Mouse (Mus musculus) liver, postnatal 0 days (tissue): ENCODE measurements around the gene Cdk2. TPM values are rescaled to one million over a fixed set of nuclear protein-coding genes. Genes with fewer than 3 reads are reported as not detected.

Experiments
- ATAC-seq: fragments of 200-750 bp; cut with Nextera tagmentation; 2 replicates; pipeline ENCODE4 v1.8.0; 2017; ENCODE audit warnings: mild to moderate bottlenecking, moderate library complexity
- DNase-seq: peaks from one replicate; pipeline ENCODE4 v3.0.0-alpha.2; 2016
- H3K27ac ChIP-seq: fragments of 300-500 bp; sonication (generic); 2 replicates; pipeline ENCODE4 v1.5.1; 2014; ENCODE audit warnings: antibody characterized with exemption, moderate library complexity, mild to moderate bottlenecking, low read depth
- H3K27me3 ChIP-seq: fragments of 300-500 bp; sonication (generic); 2 replicates; pipeline ENCODE4 v1.6.1; 2014; ENCODE audit warnings: low read length, control low read depth, mixed read lengths; ENCODE audit not compliant: insufficient read depth
- H3K36me3 ChIP-seq: fragments of 300-500 bp; sonication (generic); replicated peaks from 2 replicates; pipeline ENCODE4 v1.6.1; 2014; ENCODE audit warnings: mild to moderate bottlenecking, control low read depth, low read length, moderate library complexity, mixed read lengths; ENCODE audit not compliant: insufficient read depth
- H3K4me1 ChIP-seq: fragments of 300-500 bp; sonication (generic); 2 replicates; pipeline ENCODE4 v1.6.1; 2014; ENCODE audit warnings: antibody characterized with exemption, mild to moderate bottlenecking, control low read depth; ENCODE audit not compliant: insufficient read depth
- H3K4me2 ChIP-seq: fragments of 300-500 bp; sonication (generic); 2 replicates; pipeline ENCODE4 v1.6.1; 2014; ENCODE audit warnings: low read depth, mild to moderate bottlenecking, low read length, moderate library complexity, mixed read lengths
- H3K4me3 ChIP-seq: fragments of 300-500 bp; sonication (generic); 2 replicates; pipeline ENCODE4 v1.5.1; 2014; ENCODE audit warnings: low read depth, low read length
- H3K9ac ChIP-seq: fragments of 300-500 bp; sonication (generic); replicated peaks from 2 replicates; pipeline ENCODE4 v1.6.1; 2014; ENCODE audit warnings: mild to moderate bottlenecking, moderate library complexity
- H3K9me3 ChIP-seq: fragments of 300-500 bp; sonication (generic); 2 replicates; pipeline ENCODE4 v1.6.1; 2016; ENCODE audit warnings: mild to moderate bottlenecking, control low read depth, low read length, mixed read lengths
- CTCF ChIP-seq: sonication (generic); IDR thresholded peaks from 2 replicates; pipeline ENCODE4 v1.5.1; 2016; ENCODE audit warnings: antibody characterized with exemption, low read depth
- EP300 ChIP-seq: IDR thresholded peaks from 2 replicates; pipeline ENCODE4 v1.6.1; 2016; ENCODE audit warnings: antibody characterized with exemption, low read depth, mild to moderate bottlenecking
- WGBS: fragments of 180-500 bp; shearing (Covaris S2); extraction: QIAGEN DNeasy Blood & Tissue Kit; methylation state at CpG from one replicate; pipeline ENCODE4 v1.1.7; 2014; ENCODE audit not compliant: insufficient replicate concordance; 5-methylcytosine and 5-hydroxymethylcytosine counted together
- polyA plus RNA-seq: library from polyadenylated mRNA; unstranded; fragments of >200 nt; fragmentation: Nextera tagmentation; extraction: Ambion mirVana; gene quantifications from 2 replicates; pipeline ENCODE4 v1.2.1, GENCODE M21; 2015

Cdk2 gene
- polyA plus RNA-seq, 1 experiment from 2014 or later: 34.7 TPM

- WGBS: 14% methylated on average over 11 of the region's 11 CpGs
- Histone ChIP-seq H3K27me3 (no peaks in the 10 kb centered on the region), H3K4me3 (peak overlapping the region; percentile 98), H3K4me2 (peak overlapping the region; percentile 92), H3K36me3 (peaks cover 28% of the 10 kb centered on the region), H3K9me3 (no peaks in the 10 kb centered on the region), H3K4me1 (peaks cover 21% of the 10 kb centered on the region), H3K9ac (peak overlapping the region; percentile 68), H3K27ac (peak overlapping the region; percentile 76)
- ATAC-seq (peak; percentile 22), DNase-seq (no peak)
- TF ChIP-seq CTCF (no peak), EP300 (no peak)
Observed at GRCm38 (mm10) chr10:128705317-128705693, 474 bp upstream of the Cdk2 start.

DNA sequence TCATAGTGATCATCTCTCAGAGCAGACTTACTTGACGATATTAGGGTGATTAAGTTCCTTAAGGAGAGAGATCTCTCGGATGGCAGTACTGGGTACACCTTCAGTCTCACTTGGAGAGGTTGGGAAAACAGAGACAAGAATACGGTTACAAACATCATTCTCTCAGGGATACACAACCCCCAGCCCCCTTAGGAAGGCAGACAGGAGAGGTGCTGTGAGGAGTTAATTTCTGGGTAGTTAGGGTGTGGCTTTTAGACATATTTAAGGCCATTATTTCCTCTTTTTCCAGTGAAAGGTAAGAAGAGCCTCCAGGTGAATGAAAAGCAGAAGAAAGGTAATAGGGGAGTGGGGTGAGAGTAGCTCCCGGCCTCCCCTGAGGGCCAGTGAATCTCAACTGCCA lies 936 bp downstream of the Cdk2 start, which contains the start of gene Pmel:
Gene Pmel (plus strand): TSS at position 301 of the 400 bp plus-strand sequence.
- Histone ChIP-seq H3K4me2 (peak within 1 kb of the TSS; percentile 92), H3K27ac (peak within 1 kb of the TSS; percentile 99), H3K36me3 (peaks cover 42% of the 10 kb centered on the region), H3K9ac (peak within 1 kb of the TSS; percentile 95), H3K4me3 (peak within 1 kb of the TSS; percentile 98), H3K9me3 (no peaks in the 10 kb centered on the region), H3K4me1 (peaks cover 21% of the 10 kb centered on the region), H3K27me3 (no peaks in the 10 kb centered on the region)
- DNase-seq (no peak), ATAC-seq (no peak)
- 22% methylated on average over 4 of the region's 4 CpGs for WGBS
- TF ChIP-seq CTCF (no peak), EP300 (no peak)

DNA sequence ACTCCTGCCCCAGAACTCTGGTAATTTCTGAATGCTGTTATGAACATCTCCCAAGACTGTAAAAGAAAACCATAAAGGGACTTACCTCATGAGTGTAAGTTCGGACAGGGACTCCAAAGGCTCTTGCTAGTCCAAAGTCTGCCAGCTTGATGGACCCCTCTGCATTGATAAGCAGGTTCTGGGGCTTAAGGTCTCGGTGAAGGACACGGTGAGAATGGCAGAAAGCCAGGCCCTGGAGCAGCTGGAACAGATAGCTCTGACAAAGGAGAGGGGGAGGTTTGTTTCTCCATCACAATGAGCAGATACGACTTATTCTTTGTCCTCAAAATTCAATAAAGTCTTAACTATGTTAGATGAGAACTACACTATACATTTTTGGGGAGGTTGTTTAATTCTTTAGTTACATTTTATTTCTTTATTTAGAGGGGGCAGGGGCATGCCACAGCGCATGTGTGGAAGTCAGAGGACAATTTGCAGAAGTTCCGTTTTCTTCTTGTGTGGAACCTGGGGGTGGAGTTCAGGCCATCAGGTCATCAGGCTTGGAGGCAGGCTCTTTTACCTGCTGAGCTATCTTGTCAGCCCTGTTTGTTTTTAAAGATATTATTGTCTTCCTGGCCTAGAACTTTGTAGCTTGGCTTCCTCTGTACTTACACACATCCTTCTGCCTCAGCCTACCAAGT lies 2.4 kb downstream of the Cdk2 start:
- H3K4me1 ChIP-seq: peaks cover 23% of the 10 kb centered on the region
- H3K9ac ChIP-seq: peak overlapping the region; percentile 38; the same call in 1 of the 2 replicates
- no peak overlapping the region for H3K4me3 ChIP-seq
- H3K27ac ChIP-seq: peak overlapping the region; percentile 24; the same call in 1 of the 2 replicates
- no peak for ATAC-seq
- H3K36me3 ChIP-seq: peaks cover 51% of the 10 kb centered on the region
- WGBS: 51% methylated on average over 6 of the region's 6 CpGs
- no peaks in the 10 kb centered on the region for H3K9me3 ChIP-seq
- no peaks in the 10 kb centered on the region for H3K27me3 ChIP-seq
- H3K4me2 ChIP-seq: peak overlapping the region; percentile 92
- TF ChIP-seq EP300 (no peak), CTCF (no peak)
- DNase-seq: no peak

- H3K4me3 ChIP-seq: no peak overlapping the region
- no peaks in the 10 kb centered on the region for H3K9me3 ChIP-seq
- no peak overlapping the region for H3K27ac ChIP-seq
- H3K4me2 ChIP-seq: no peak overlapping the region
- no peak for TF ChIP-seq EP300
- no peak for TF ChIP-seq CTCF
- peaks cover 30% of the 10 kb centered on the region for H3K4me1 ChIP-seq
- DNase-seq (no peak), ATAC-seq (no peak)
- H3K36me3 ChIP-seq: peaks cover 51% of the 10 kb centered on the region
- H3K9ac ChIP-seq: no peak overlapping the region
- WGBS: 93% methylated on average over 5 of the region's 5 CpGs
- H3K27me3 ChIP-seq: no peaks in the 10 kb centered on the region
Observed at GRCm38 (mm10) chr10:128700712-128701111, 4.1 kb downstream of the Cdk2 start.

DNA sequence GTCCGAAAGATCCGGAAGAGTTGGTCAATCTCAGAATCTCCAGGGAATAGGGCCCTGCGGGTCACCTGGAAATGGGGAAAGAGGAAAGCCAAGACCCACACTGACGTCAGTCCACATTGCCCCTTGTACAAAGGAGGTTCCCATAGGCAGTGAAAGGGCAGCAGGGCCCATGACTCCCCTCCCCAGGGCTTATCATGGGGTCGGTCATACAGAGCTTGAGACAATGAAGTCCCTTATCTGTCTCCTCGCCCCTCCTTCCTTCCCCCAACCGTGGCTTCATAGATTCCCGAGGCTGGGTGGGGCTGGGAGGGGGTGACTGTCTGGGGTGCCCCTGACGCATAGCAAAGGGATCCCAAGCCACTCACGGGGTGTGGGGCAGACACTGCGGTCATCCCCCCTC lies 5.2 kb downstream of the Cdk2 start:
- H3K4me2 ChIP-seq: no peak overlapping the region
- no peak for DNase-seq
- H3K27me3 ChIP-seq: no peaks in the 10 kb centered on the region
- no peak overlapping the region for H3K9ac ChIP-seq
- H3K36me3 ChIP-seq: peaks cover 51% of the 10 kb centered on the region
- peaks cover 34% of the 10 kb centered on the region for H3K4me1 ChIP-seq
- no peak overlapping the region for H3K4me3 ChIP-seq
- TF ChIP-seq CTCF: no peak
- TF ChIP-seq EP300: no peak
- 62% methylated on average over 11 of the region's 11 CpGs for WGBS
- ATAC-seq: no peak
- no peaks in the 10 kb centered on the region for H3K9me3 ChIP-seq
- no peak overlapping the region for H3K27ac ChIP-seq

DNA sequence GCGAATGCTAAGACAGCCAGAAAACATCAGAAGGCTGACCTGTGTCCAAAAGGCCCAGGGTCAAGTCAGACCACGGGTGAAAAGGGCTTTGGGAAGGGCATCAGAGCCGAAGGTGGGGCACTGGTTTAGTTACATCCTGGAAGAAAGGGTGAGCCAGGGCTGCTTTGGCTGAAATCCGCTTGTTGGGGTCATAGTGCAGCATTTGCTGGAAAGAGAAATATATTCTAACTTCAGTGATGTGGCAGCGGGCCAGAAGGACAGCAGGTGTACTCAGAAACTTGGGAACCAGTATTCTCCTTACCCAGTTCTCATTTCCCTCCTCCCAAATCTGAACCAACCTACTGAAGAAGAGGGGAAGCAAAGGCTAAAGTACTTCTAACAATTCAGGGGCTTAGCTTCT lies 5.8 kb downstream of the Cdk2 start:
- Histone ChIP-seq H3K36me3 (peaks cover 51% of the 10 kb centered on the region), H3K9ac (no peak overlapping the region), H3K4me1 (peaks cover 31% of the 10 kb centered on the region), H3K27ac (no peak overlapping the region), H3K4me2 (no peak overlapping the region), H3K9me3 (no peaks in the 10 kb centered on the region), H3K27me3 (no peaks in the 10 kb centered on the region), H3K4me3 (no peak overlapping the region)
- 74% methylated on average over 5 of the region's 5 CpGs for WGBS
- TF ChIP-seq CTCF: no peak
- TF ChIP-seq EP300: no peak
- ATAC-seq (no peak), DNase-seq (no peak)
